7 mouse cellular contexts compared by ENCODE assay signal in genomic region chr13:37388222-37389202, GRCm38 (mm10). TPM values are rescaled to one million over a fixed set of nuclear protein-coding genes. Genes with fewer than 3 reads are reported as not detected.
DNase-seq lines count a peak whose midpoint lies in the region; ATAC-seq lines count a peak whose summit lies in the region.

No protein-coding gene starts in this region.

- DNase-seq in Muller cell, postnatal 12 days (ENCODE audit: inconsistent ontology term), result peak; percentile 50
- peak; percentile 54 for DNase-seq in adrenal gland, postnatal 14 days
- DNase-seq in frontal cortex, postnatal 10 days (ENCODE audit: low spot score in 2 of 2), result peak; percentile 39 to 50
- peak; percentile 76 for DNase-seq in layer of hippocampus, adult 11-12 months (ENCODE audit: low spot score)
- DNase-seq in spleen, postnatal 14 days (ENCODE audit: low spot score in 2 of 2), result no peak
- no peak for DNase-seq in testis, postnatal 14 days (ENCODE audit: low spot score)

- 0 out of 2 replicates have a peak, but pooled peaks have one; percentile 57 for ATAC-seq in megakaryocyte-erythroid progenitor cell, adult 5-6 weeks (replicated peaks; ENCODE audit: low FRiP score, low TSS enrichment, poor library complexity, severe bottlenecking)

RNA-seq across cellular contexts. Expression of gene Ly86, which starts 43.5 kb away (rescaled TPM):
- 3.0 and 8.8 TPM in 2 replicates for total RNA-seq in adrenal gland, postnatal 14 days (2021)
- total RNA-seq in megakaryocyte-erythroid progenitor cell, adult 5-6 weeks (2014; fragmentation: Nextera tagmentation), result 0.67 and 0.81 TPM in 2 replicates
- 1.6 and 3.5 TPM in 2 replicates for total RNA-seq in megakaryocyte-erythroid progenitor cell, adult 5-6 weeks (2017)

Comparison
In these comparisons a context has a peak if more than half of its experiments do, and no peak if none do; other contexts are left out.
1. DNase-seq: peak in Muller cell, postnatal 12 days (single experiment), adrenal gland, postnatal 14 days (single experiment), frontal cortex, postnatal 10 days (2 of 2) and layer of hippocampus, adult 11-12 months (single experiment); none in spleen, postnatal 14 days (0 of 2) and testis, postnatal 14 days (single experiment).